Mouse (Mus musculus): Measurements from ENCODE around the gene Ick.

GRCm38 (mm10) chr9:78121985-78122384, 13.0 kb downstream of the Ick start:
- no peak for TF ChIP-seq CEBPB (IDR thresholded peaks at IDR 0.05; ENCODE audit: insufficient read depth, poor library complexity, severe bottlenecking)
- TF ChIP-seq MYOD1 (IDR thresholded peaks at IDR 0.05; ENCODE audit: control insufficient read depth in 1 of 3, insufficient read length in 2 of 3, low read depth in 2 of 3), result no peak
- no peak for TF ChIP-seq POLR2A (IDR thresholded peaks at IDR 0.05; ENCODE audit: insufficient read length, low read depth)
- TF ChIP-seq MAX (IDR thresholded peaks at IDR 0.05; ENCODE audit: low read depth), result no peak
- TF ChIP-seq USF1 (IDR thresholded peaks at IDR 0.05; ENCODE audit: low read depth), result no peak
- no peak for TF ChIP-seq TCF12 (IDR thresholded peaks at IDR 0.05; ENCODE audit: insufficient read depth, poor library complexity, severe bottlenecking)
- TF ChIP-seq E2F4 (IDR thresholded peaks at IDR 0.05; ENCODE audit: insufficient read depth), result no peak
- no peak for TF ChIP-seq TCF3 (IDR thresholded peaks at IDR 0.05; ENCODE audit: insufficient read length, low read depth)
- no peak for TF ChIP-seq REST (IDR thresholded peaks at IDR 0.05; ENCODE audit: insufficient read depth, insufficient read length)

All from myocyte (in vitro differentiated cells).